Mouse (Mus musculus) mesoderm, embryonic 11.5 days (tissue): ENCODE measurements around the gene Mcam.
A peak's percentile ranks its signal among the peaks of the same experiment; 100 is the strongest.

ENCODE experiments used
- DNase-seq: peaks from one replicate; pipeline ENCODE4 v3.0.0-alpha.2; 2012; ENCODE audit warnings: low read depth, low spot score

Mcam gene

GRCm38 (mm10) chr9:44134851-44135730 is 822 bp downstream of the Mcam start:
- no peak for DNase-seq

- no peak for DNase-seq
Observed at GRCm38 (mm10) chr9:44135731-44136411, 1.6 kb downstream of the Mcam start.

- DNase-seq: no peak
Observed at GRCm38 (mm10) chr9:44137846-44138245, 3.6 kb downstream of the Mcam start.

- DNase-seq: no peak
Observed at GRCm38 (mm10) chr9:44141951-44142350, 7.7 kb downstream of the Mcam start.

- no peak for DNase-seq
Observed at GRCm38 (mm10) chr9:44143421-44143820, 9.2 kb downstream of the Mcam start.

GRCm38 (mm10) chr9:44144023-44144717 is 9.9 kb downstream of the Mcam start:
- no peak for DNase-seq

- DNase-seq: no peak
Observed at GRCm38 (mm10) chr9:44144718-44145060, 10.4 kb downstream of the Mcam start.

- DNase-seq: no peak
Observed at GRCm38 (mm10) chr9:44147290-44147689, 13.0 kb downstream of the Mcam start.

GRCm38 (mm10) chr9:44159886-44160285 is 25.6 kb downstream of the Mcam start:
- DNase-seq: no peak

GRCm38 (mm10) chr9:44168931-44169330 is 34.7 kb downstream of the Mcam start:
- no peak for DNase-seq

GRCm38 (mm10) chr9:44170691-44171151 is 36.5 kb downstream of the Mcam start:
- no peak for DNase-seq

GRCm38 (mm10) chr9:44175556-44175955 is 41.3 kb downstream of the Mcam start:
- DNase-seq: no peak

- DNase-seq: no peak
Observed at GRCm38 (mm10) chr9:44175957-44176356, 41.7 kb downstream of the Mcam start.

- no peak for DNase-seq
Observed at GRCm38 (mm10) chr9:44177405-44177804, 43.1 kb downstream of the Mcam start.

- peak; percentile 37 for DNase-seq
Observed at GRCm38 (mm10) chr9:44178389-44178788, 44.1 kb downstream of the Mcam start.

- no peak for DNase-seq
Observed at GRCm38 (mm10) chr9:44178811-44179210, 44.5 kb downstream of the Mcam start.

GRCm38 (mm10) chr9:44181537-44181936 is 47.3 kb downstream of the Mcam start:
- no peak for DNase-seq

GRCm38 (mm10) chr9:44182260-44182659 is 48.0 kb downstream of the Mcam start:
- DNase-seq: no peak

- no peak for DNase-seq
Observed at GRCm38 (mm10) chr9:44188223-44188622, 54.0 kb downstream of the Mcam start.

- no peak for DNase-seq
Observed at GRCm38 (mm10) chr9:44191166-44191565, 56.9 kb downstream of the Mcam start.

- no peak for DNase-seq
Observed at GRCm38 (mm10) chr9:44192312-44192711, 58.0 kb downstream of the Mcam start.
